Mouse (Mus musculus): ENCODE results near the gene Gm21897. TPM values are rescaled to one million over a fixed set of nuclear protein-coding genes. Genes with fewer than 3 reads are reported as not detected.
"Not testable (repeated sequence)": the region's sequence is repeated elsewhere in the genome, so short reads cannot be mapped to it uniquely, and the experiment has no call there.

The Gm21897 gene
- not detected in 2 replicates for polyA plus RNA-seq (2014; fragmentation: Nextera tagmentation; extraction: Ambion mirVana)

DNA sequence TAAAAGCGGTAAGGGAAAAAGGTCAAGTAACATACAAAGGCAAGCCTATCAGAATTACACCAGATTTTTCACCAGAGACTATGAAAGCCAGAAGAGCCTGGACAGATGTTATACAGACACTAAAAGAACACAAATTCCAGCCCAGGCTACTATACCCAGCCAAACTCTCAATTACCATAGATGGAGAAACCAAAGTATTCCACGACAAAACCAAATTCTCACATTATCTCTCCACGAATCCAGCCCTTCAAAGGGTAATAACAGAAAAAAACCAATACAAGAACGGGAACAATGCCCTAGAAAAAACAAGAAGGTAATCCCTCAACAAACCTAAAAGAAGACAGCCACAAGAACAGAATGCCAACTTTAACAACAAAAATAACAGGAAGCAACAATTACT is at the start of gene Gm21897:
TSS of gene Gm21897 (plus strand) at position 301 of the 400 bp plus-strand sequence.
- no CpG with 5 or more reads among the region's 4 CpGs for WGBS

DNA sequence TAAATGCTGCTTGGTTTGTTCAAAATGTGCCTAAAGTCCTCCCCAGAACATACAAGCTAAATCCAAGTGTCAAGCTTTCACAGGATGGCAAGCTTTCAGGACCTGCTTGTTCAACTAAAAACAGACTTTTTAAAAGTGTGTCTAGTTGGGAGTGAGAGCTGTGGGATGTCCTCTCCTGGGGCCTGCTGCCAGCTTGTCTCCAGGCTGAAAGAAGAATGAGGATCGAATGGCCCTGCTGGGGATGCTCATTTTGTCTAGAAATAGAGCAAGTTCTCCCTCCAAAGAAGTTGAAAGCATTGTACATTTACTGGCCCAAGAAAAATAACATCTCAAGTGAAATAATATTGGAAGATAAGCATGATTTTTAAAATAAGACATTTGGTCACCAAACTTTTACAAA is 45.0 kb upstream of the Gm21897 start:
- WGBS, result 71% methylated on average over 1 of the region's 1 CpGs
- H3K27me3 ChIP-seq (ENCODE audit: control insufficient read depth, insufficient read depth, low read length), result no peaks in the 10 kb centered on the region
- no peak overlapping the region for H3K27ac ChIP-seq (replicated peaks; ENCODE audit: low read depth, low read length)
- no peaks in the 10 kb centered on the region for H3K36me3 ChIP-seq (replicated peaks; ENCODE audit: control insufficient read depth, insufficient read depth, low read depth, low read length)
- no peaks in the 10 kb centered on the region for H3K9me3 ChIP-seq (replicated peaks; ENCODE audit: control insufficient read depth, low read length)
- DNase-seq (ENCODE audit: low spot score), result no peak
- no peaks in the 10 kb centered on the region for H3K4me1 ChIP-seq (ENCODE audit: control insufficient read depth, insufficient read depth, low read length)
- ATAC-seq (replicated peaks; ENCODE audit: insufficient number of reproducible peaks, low FRiP score, low TSS enrichment, low read depth), result no peak
- H3K9ac ChIP-seq (replicated peaks; ENCODE audit: low read length), result no peak overlapping the region
- H3K4me3 ChIP-seq (ENCODE audit: low read depth, low read length), result no peak overlapping the region
- H3K4me2 ChIP-seq (ENCODE audit: low read depth, low read length), result no peak overlapping the region

More for the DNA sequence above, at the start of gene Gm21897:
- H3K27ac ChIP-seq (replicated peaks; ENCODE audit: low read depth, low read length); H3K4me3 ChIP-seq (ENCODE audit: low read depth, low read length); DNase-seq (ENCODE audit: low spot score); H3K4me1 ChIP-seq (ENCODE audit: control insufficient read depth, insufficient read depth, low read length); ATAC-seq (replicated peaks; ENCODE audit: insufficient number of reproducible peaks, low FRiP score, low TSS enrichment, low read depth); H3K27me3 ChIP-seq (ENCODE audit: control insufficient read depth, insufficient read depth, low read length); H3K9ac ChIP-seq (replicated peaks; ENCODE audit: low read length); H3K36me3 ChIP-seq (replicated peaks; ENCODE audit: control insufficient read depth, insufficient read depth, low read depth, low read length); H3K9me3 ChIP-seq (replicated peaks; ENCODE audit: control insufficient read depth, low read length); H3K4me2 ChIP-seq (ENCODE audit: low read depth, low read length): not testable (repeated sequence)

DNA sequence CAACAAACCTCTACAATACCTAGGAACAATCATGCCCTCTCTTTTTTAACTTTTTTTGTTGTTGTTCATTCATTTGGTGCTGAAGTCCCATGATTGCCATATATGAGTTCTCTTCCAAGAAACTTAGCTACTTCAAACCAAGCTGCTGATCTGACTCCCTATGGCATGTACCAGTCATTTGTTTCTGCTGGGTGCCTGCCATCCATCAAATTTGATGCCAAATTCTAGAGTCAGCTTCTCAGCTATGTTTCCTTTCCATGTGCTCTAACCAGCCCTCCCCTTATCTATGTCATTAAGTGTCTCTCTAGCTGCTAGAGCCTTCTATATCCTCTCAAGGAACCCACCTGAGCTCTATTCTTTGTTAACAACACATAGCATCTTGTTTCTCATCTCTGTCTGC is 39.8 kb upstream of the Gm21897 start:
- Histone ChIP-seq H3K4me1 (ENCODE audit: control insufficient read depth, insufficient read depth, low read length) (no peaks in the 10 kb centered on the region), H3K27me3 (ENCODE audit: control insufficient read depth, insufficient read depth, low read length) (no peaks in the 10 kb centered on the region), H3K9ac (replicated peaks; ENCODE audit: low read length) (no peak overlapping the region), H3K27ac (replicated peaks; ENCODE audit: low read depth, low read length) (no peak overlapping the region), H3K9me3 (replicated peaks; ENCODE audit: control insufficient read depth, low read length) (no peaks in the 10 kb centered on the region), H3K4me3 (ENCODE audit: low read depth, low read length) (no peak overlapping the region), H3K36me3 (replicated peaks; ENCODE audit: control insufficient read depth, insufficient read depth, low read depth, low read length) (no peaks in the 10 kb centered on the region), H3K4me2 (ENCODE audit: low read depth, low read length) (no peak overlapping the region)
- DNase-seq (ENCODE audit: low spot score), result no peak
- ATAC-seq (replicated peaks; ENCODE audit: insufficient number of reproducible peaks, low FRiP score, low TSS enrichment, low read depth), result no peak

DNA sequence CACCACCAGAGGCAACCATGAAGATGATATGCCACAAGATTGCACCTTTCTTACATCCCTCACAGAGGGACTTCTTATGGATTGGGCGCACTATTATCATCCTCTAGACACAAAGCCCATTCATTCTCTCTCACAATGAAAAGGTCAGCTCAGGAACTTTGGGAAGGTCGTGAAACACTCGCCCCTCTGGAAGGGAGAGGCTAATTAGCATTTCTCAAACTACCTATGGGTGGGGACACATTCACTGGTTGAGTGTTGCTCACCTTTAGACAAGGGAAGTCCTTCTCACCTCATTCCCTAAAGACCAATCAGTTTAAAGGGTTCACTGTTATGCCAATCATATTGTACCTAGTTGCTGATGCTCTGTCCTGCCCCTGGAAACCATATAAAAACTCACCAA is 24.2 kb upstream of the Gm21897 start:
- H3K27me3 ChIP-seq (ENCODE audit: control insufficient read depth, insufficient read depth, low read length), result no peaks in the 10 kb centered on the region
- H3K27ac ChIP-seq (replicated peaks; ENCODE audit: low read depth, low read length), result no peak overlapping the region
- H3K36me3 ChIP-seq (replicated peaks; ENCODE audit: control insufficient read depth, insufficient read depth, low read depth, low read length), result no peaks in the 10 kb centered on the region
- no peak overlapping the region for H3K9ac ChIP-seq (replicated peaks; ENCODE audit: low read length)
- no peak overlapping the region for H3K4me3 ChIP-seq (ENCODE audit: low read depth, low read length)
- H3K9me3 ChIP-seq (replicated peaks; ENCODE audit: control insufficient read depth, low read length), result no peaks in the 10 kb centered on the region
- no peak overlapping the region for H3K4me2 ChIP-seq (ENCODE audit: low read depth, low read length)
- 66% methylated on average over 3 of the region's 3 CpGs for WGBS
- DNase-seq (ENCODE audit: low spot score), result no peak
- no peaks in the 10 kb centered on the region for H3K4me1 ChIP-seq (ENCODE audit: control insufficient read depth, insufficient read depth, low read length)
- ATAC-seq (replicated peaks; ENCODE audit: insufficient number of reproducible peaks, low FRiP score, low TSS enrichment, low read depth), result no peak

DNA sequence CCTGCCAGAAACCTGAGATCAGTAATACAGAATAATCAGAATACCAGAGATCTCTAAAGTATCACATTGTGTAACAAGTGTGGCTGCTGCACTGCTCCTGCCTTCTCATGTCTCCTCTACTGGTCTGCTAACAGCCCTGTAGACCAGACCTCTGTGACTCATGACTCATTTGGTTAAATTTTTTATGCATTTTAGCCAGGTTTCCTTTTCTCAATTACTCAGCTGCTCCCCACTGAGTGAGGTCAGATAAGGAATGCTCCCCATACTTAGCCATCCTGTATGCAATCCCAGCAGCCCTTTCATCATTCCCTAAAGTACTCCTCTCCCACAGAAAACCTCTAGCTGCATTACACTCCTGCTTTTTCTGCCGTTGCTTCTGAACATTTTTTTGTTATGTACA is 23.0 kb upstream of the Gm21897 start:
- no peaks in the 10 kb centered on the region for H3K27me3 ChIP-seq (ENCODE audit: control insufficient read depth, insufficient read depth, low read length)
- 76% methylated on average over 1 of the region's 1 CpGs for WGBS
- H3K4me1 ChIP-seq (ENCODE audit: control insufficient read depth, insufficient read depth, low read length), result no peaks in the 10 kb centered on the region
- H3K9ac ChIP-seq (replicated peaks; ENCODE audit: low read length), result no peak overlapping the region
- no peak for ATAC-seq (replicated peaks; ENCODE audit: insufficient number of reproducible peaks, low FRiP score, low TSS enrichment, low read depth)
- no peak overlapping the region for H3K4me2 ChIP-seq (ENCODE audit: low read depth, low read length)
- no peaks in the 10 kb centered on the region for H3K9me3 ChIP-seq (replicated peaks; ENCODE audit: control insufficient read depth, low read length)
- no peak for DNase-seq (ENCODE audit: low spot score)
- no peaks in the 10 kb centered on the region for H3K36me3 ChIP-seq (replicated peaks; ENCODE audit: control insufficient read depth, insufficient read depth, low read depth, low read length)
- no peak overlapping the region for H3K27ac ChIP-seq (replicated peaks; ENCODE audit: low read depth, low read length)
- H3K4me3 ChIP-seq (ENCODE audit: low read depth, low read length), result no peak overlapping the region

DNA sequence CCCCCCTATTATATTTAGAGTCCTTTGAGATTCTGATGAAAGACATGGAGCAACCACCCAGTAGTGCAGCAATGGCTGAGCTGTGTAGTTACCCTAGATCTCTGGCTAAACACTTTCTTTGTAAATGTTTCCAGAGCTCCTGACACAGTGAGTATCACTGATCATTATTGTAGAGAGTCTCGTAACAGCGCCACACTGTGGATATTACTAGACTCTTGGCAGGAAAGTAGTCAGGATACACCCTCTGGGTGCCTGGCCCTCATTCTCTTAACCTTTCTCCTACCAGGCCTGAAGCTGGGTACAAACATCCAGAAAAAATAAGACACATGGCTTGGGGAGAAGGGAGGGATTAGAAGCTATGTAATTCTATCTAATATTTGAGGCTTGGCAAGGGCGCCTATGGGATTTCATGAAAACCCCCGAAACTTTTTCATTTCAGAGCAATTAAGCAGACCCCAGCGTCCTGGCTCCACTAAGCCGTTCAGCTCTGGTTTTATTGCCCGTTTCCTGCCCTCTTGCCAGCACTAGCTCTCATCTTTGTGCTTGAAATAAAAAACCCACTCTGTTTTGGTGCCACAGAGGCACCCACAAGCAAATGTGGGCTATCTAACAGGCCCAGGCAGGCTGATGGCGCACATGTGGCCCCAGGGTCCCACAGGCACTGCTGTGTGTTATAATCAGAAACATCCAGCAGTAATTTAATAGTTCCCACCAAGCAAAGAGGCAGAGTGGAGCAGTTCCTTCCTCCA is 22.2 kb upstream of the Gm21897 start:
- Histone ChIP-seq H3K9me3 (replicated peaks; ENCODE audit: control insufficient read depth, low read length) (no peaks in the 10 kb centered on the region), H3K4me3 (ENCODE audit: low read depth, low read length) (no peak overlapping the region), H3K27me3 (ENCODE audit: control insufficient read depth, insufficient read depth, low read length) (no peaks in the 10 kb centered on the region), H3K9ac (replicated peaks; ENCODE audit: low read length) (no peak overlapping the region), H3K27ac (replicated peaks; ENCODE audit: low read depth, low read length) (0 out of 2 replicates have a peak overlapping the region, but pooled peaks have one; percentile 39), H3K36me3 (replicated peaks; ENCODE audit: control insufficient read depth, insufficient read depth, low read depth, low read length) (no peaks in the 10 kb centered on the region), H3K4me1 (ENCODE audit: control insufficient read depth, insufficient read depth, low read length) (no peaks in the 10 kb centered on the region), H3K4me2 (ENCODE audit: low read depth, low read length) (no peak overlapping the region)
- ATAC-seq (replicated peaks; ENCODE audit: insufficient number of reproducible peaks, low FRiP score, low TSS enrichment, low read depth) (peak; percentile 84), DNase-seq (ENCODE audit: low spot score) (peak; percentile 86)
- 17% methylated on average over 8 of the region's 8 CpGs for WGBS

DNA sequence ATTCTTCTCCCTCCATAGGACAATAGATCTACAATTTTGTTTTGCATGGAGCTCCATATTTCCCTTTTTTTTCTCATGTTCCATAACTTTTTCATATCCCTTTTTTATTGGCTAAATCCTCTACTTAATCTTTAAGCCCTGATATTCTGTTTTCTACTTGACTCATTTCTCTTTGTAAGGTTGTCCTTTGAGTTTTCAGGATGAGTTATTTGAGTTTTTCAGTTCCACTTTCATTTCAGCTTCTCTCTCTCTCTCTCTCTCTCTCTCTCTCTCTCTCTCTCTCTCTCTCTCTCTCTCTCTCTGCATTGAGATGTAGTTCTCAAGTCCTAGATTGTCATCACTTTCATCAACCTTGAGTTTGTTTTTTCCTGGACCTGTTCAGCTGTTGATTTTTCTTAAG is 17.3 kb downstream of the Gm21897 start:
- no peak overlapping the region for H3K27ac ChIP-seq (replicated peaks; ENCODE audit: low read depth, low read length)
- H3K4me2 ChIP-seq (ENCODE audit: low read depth, low read length), result no peak overlapping the region
- no peak overlapping the region for H3K4me3 ChIP-seq (ENCODE audit: low read depth, low read length)
- H3K9ac ChIP-seq (replicated peaks; ENCODE audit: low read length), result no peak overlapping the region
- DNase-seq (ENCODE audit: low spot score), result no peak
- no peaks in the 10 kb centered on the region for H3K4me1 ChIP-seq (ENCODE audit: control insufficient read depth, insufficient read depth, low read length)
- H3K9me3 ChIP-seq (replicated peaks; ENCODE audit: control insufficient read depth, low read length), result no peaks in the 10 kb centered on the region
- no peaks in the 10 kb centered on the region for H3K27me3 ChIP-seq (ENCODE audit: control insufficient read depth, insufficient read depth, low read length)
- no peaks in the 10 kb centered on the region for H3K36me3 ChIP-seq (replicated peaks; ENCODE audit: control insufficient read depth, insufficient read depth, low read depth, low read length)
- ATAC-seq (replicated peaks; ENCODE audit: insufficient number of reproducible peaks, low FRiP score, low TSS enrichment, low read depth), result no peak

DNA sequence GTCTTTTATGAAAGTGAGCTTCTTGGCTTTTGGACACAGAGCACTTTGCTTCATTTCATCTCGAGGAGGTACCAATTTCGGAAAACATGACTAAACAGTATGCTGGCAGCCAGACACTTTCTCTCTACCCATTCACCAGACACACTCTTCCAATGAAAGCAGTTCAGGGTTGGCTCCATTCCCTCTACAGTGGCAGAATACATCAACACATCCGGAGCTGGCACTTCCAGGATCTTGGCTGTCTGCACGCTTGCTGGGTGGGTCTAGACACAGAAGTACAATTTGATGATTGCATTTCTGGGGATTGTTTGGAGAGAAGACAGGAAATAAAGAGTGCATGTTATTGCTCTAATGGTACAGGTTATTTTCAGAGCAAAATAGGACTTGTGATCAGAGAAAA is 21.8 kb downstream of the Gm21897 start:
- Histone ChIP-seq H3K9ac (replicated peaks; ENCODE audit: low read length) (no peak overlapping the region), H3K36me3 (replicated peaks; ENCODE audit: control insufficient read depth, insufficient read depth, low read depth, low read length) (no peaks in the 10 kb centered on the region), H3K4me3 (ENCODE audit: low read depth, low read length) (no peak overlapping the region), H3K27ac (replicated peaks; ENCODE audit: low read depth, low read length) (no peak overlapping the region), H3K4me1 (ENCODE audit: control insufficient read depth, insufficient read depth, low read length) (no peaks in the 10 kb centered on the region), H3K9me3 (replicated peaks; ENCODE audit: control insufficient read depth, low read length) (no peaks in the 10 kb centered on the region), H3K27me3 (ENCODE audit: control insufficient read depth, insufficient read depth, low read length) (no peaks in the 10 kb centered on the region), H3K4me2 (ENCODE audit: low read depth, low read length) (no peak overlapping the region)
- DNase-seq (ENCODE audit: low spot score) (no peak), ATAC-seq (replicated peaks; ENCODE audit: insufficient number of reproducible peaks, low FRiP score, low TSS enrichment, low read depth) (no peak)
- WGBS, result 85% methylated on average over 4 of the region's 4 CpGs

Data from embryonic facial prominence, embryonic 11.5 days (tissue).